Mouse (Mus musculus) heart, adult 10 weeks (tissue): ENCODE results near the gene Nutm1. TPM values are rescaled to one million over a fixed set of nuclear protein-coding genes. Genes with fewer than 3 reads are reported as not detected.

Experiments used
- polyA plus RNA-seq: library from polyadenylated mRNA; stranded (reverse); fragments of 350-450 nt; fragmentation: Illumina TruSeq; extraction: RNeasy Lipid Tissue Mini Kit (QIAGEN cat#74804); gene quantifications from one replicate; pipeline ENCODE4 v1.2.3, GENCODE M21; 2014; ENCODE audit warnings: low read depth, low replicate concordance

Nutm1 gene
- polyA plus RNA-seq = not detected

GRCm38 (mm10) chr2:112259241-112259962, at the start of gene Nutm1:
Nutm1 (minus strand) TSS chr2:112259291.

GRCm38 (mm10) chr2:112266242-112266592, 7.1 kb upstream of the Nutm1 start, which contains the start of gene Gm21985:
Gm21985 (plus strand) TSS chr2:112266314.

GRCm38 (mm10) chr2:112265448-112266241, 6.6 kb upstream of the Nutm1 start, which contains the start of gene Slc12a6:
Slc12a6 (plus strand) TSS chr2:112265825.

GRCm38 (mm10) chr2:112261748-112262653, 2.9 kb upstream of the Nutm1 start, which contains the start of gene Nop10:
Nop10 (plus strand) TSS chr2:112261926.

GRCm38 (mm10) chr2:112239212-112239934, 19.7 kb downstream of the Nutm1 start, which contains the start of gene Lpcat4:
Lpcat4 (plus strand) TSS chr2:112239468.

Other genes starting within 250 kb of the Nutm1 start
- gene Olfr1310, start 246.6 kb downstream of the Nutm1 start, polyA plus RNA-seq = not detected
- not detected for gene Olfr1311, start 234.9 kb downstream of the Nutm1 start, polyA plus RNA-seq
- not detected for gene Olfr1312, start 209.1 kb downstream of the Nutm1 start, polyA plus RNA-seq
- not detected for gene Olfr1313, start 181.4 kb downstream of the Nutm1 start, polyA plus RNA-seq
- not detected for gene Olfr1314, start 162.5 kb downstream of the Nutm1 start, polyA plus RNA-seq
- not detected for gene Olfr1315-ps1, start 143.9 kb downstream of the Nutm1 start, polyA plus RNA-seq
- gene Olfr1316, start 124.3 kb downstream of the Nutm1 start, polyA plus RNA-seq = not detected
- gene Olfr1317, start 119.0 kb downstream of the Nutm1 start, polyA plus RNA-seq = not detected
- not detected for gene Olfr1318, start 105.1 kb downstream of the Nutm1 start, polyA plus RNA-seq
- gene Lpcat4, start 19.8 kb downstream of the Nutm1 start, polyA plus RNA-seq = 4.6 TPM
- gene Nop10, start 2.6 kb upstream of the Nutm1 start, polyA plus RNA-seq = 60.8 TPM
- gene Slc12a6, start 6.5 kb upstream of the Nutm1 start, polyA plus RNA-seq = 31.5 TPM
- gene Gm21985, start 7.0 kb upstream of the Nutm1 start, polyA plus RNA-seq = not detected
- 99.6 TPM for gene Emc4, start 108.7 kb upstream of the Nutm1 start, polyA plus RNA-seq
- 5.2 TPM for gene Katnbl1, start 119.9 kb upstream of the Nutm1 start, polyA plus RNA-seq
- 17.7 TPM for gene Emc7, start 195.7 kb upstream of the Nutm1 start, polyA plus RNA-seq
- not detected for gene Chrm5, start 221.5 kb upstream of the Nutm1 start, polyA plus RNA-seq
- gene Aven, start 233.7 kb upstream of the Nutm1 start, polyA plus RNA-seq = 20.4 TPM